Mouse (Mus musculus): ENCODE data around the gene Dnajc9. TPM values are rescaled to one million over a fixed set of nuclear protein-coding genes. Genes with fewer than 3 reads are reported as not detected.

Dnajc9 gene
- polyA plus RNA-seq, 2 experiments, result 76.3 to 94.5 TPM

DNA sequence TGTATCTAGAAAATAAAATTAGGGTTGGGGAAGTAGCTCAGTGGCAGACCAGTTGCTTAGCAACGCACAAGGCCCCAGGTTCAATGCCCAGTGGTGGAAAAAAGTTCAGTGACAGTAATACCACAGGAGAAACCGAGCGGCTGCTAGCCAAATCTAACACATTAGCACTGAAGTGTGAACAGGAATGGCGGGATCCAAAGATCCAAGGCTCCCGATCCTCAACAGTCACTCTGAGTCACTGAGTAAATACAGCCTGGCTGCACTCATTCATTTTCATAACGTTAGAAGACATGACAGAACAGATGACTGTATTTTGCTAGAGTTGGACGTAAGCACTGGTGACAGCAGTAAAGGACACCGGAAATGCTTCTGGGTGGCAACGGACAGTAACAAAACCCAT, 42.8 kb downstream of the Dnajc9 start:
- no peak for DNase-seq (ENCODE audit: low read depth in 3 of 3, low spot score in 3 of 3)
- Histone ChIP-seq H3K9me3 (ENCODE audit: control insufficient read depth, low read length) (no peaks in the 10 kb centered on the region), H3K4me1 (replicated peaks; ENCODE audit: control insufficient read depth in 2 of 2, insufficient read depth in 2 of 2, low read length in 1 of 2) (peaks cover 13% of the 10 kb centered on the region in 2 experiments), H3K27me3 (ENCODE audit: control insufficient read depth, insufficient read depth, low read length) (no peaks in the 10 kb centered on the region), H3K27ac (no peak overlapping the region), H3K36me3 (replicated peaks; ENCODE audit: control insufficient read depth, insufficient read depth, low read depth) (no peaks in the 10 kb centered on the region; the same call in 1 of the 2 replicates), H3K9ac (replicated peaks) (no peak overlapping the region), H3K4me2 (ENCODE audit: low read depth) (no peak overlapping the region), H3K4me3 (ENCODE audit: insufficient read depth in 1 of 2, low read depth in 2 of 2, low read length in 2 of 2) (no peak overlapping the region)
- TF ChIP-seq CTCF (IDR thresholded peaks at IDR 0.05; ENCODE audit: low read depth) (no peak), EP300 (IDR thresholded peaks at IDR 0.05; ENCODE audit: low read depth) (no peak)
- WGBS (ENCODE audit: insufficient replicate concordance), result 84% methylated on average over 9 of the region's 9 CpGs
- no peak for ATAC-seq (ENCODE audit: insufficient read depth)

- no peaks in the 10 kb centered on the region for H3K27me3 ChIP-seq (ENCODE audit: control insufficient read depth, insufficient read depth, low read length)
- no peak for TF ChIP-seq CTCF (IDR thresholded peaks at IDR 0.05; ENCODE audit: low read depth)
- no peak for TF ChIP-seq EP300 (IDR thresholded peaks at IDR 0.05; ENCODE audit: low read depth)
- no peak overlapping the region for H3K9ac ChIP-seq (replicated peaks)
- DNase-seq (ENCODE audit: low read depth in 3 of 3, low spot score in 3 of 3) (peak in 1 of 3 experiments; percentile 51), ATAC-seq (ENCODE audit: insufficient read depth) (no peak)
- H3K9me3 ChIP-seq (ENCODE audit: control insufficient read depth, low read length), result no peaks in the 10 kb centered on the region
- H3K4me3 ChIP-seq (ENCODE audit: insufficient read depth in 1 of 2, low read depth in 2 of 2, low read length in 2 of 2), result peak overlapping the region in 1 of 2 experiments; percentile 28; a peak in 2 of 4 replicates
- WGBS (ENCODE audit: insufficient replicate concordance), result 50% methylated on average over 7 of the region's 7 CpGs
- H3K4me1 ChIP-seq (replicated peaks; ENCODE audit: control insufficient read depth in 2 of 2, insufficient read depth in 2 of 2, low read length in 1 of 2), result peaks cover 0 to 5% of the 10 kb centered on the region in 2 experiments; a peak in 2 of 4 replicates
- H3K4me2 ChIP-seq (ENCODE audit: low read depth), result peak overlapping the region; percentile 49
- H3K27ac ChIP-seq, result no peak overlapping the region
- H3K36me3 ChIP-seq (replicated peaks; ENCODE audit: control insufficient read depth, insufficient read depth, low read depth), result peaks cover 12% of the 10 kb centered on the region
Observed at GRCm38 (mm10) chr14:20340866-20341265, 47.8 kb downstream of the Dnajc9 start.

- Histone ChIP-seq H3K4me1 (replicated peaks; ENCODE audit: control insufficient read depth in 2 of 2, insufficient read depth in 2 of 2, low read length in 1 of 2) (peaks cover 0 to 2% of the 10 kb centered on the region in 2 experiments; a peak in 2 of 4 replicates), H3K27ac (no peak overlapping the region), H3K9me3 (ENCODE audit: control insufficient read depth, low read length) (no peaks in the 10 kb centered on the region), H3K4me3 (ENCODE audit: insufficient read depth in 1 of 2, low read depth in 2 of 2, low read length in 2 of 2) (no peak overlapping the region), H3K36me3 (replicated peaks; ENCODE audit: control insufficient read depth, insufficient read depth, low read depth) (peaks cover 17% of the 10 kb centered on the region), H3K27me3 (ENCODE audit: control insufficient read depth, insufficient read depth, low read length) (no peaks in the 10 kb centered on the region), H3K4me2 (ENCODE audit: low read depth) (peak overlapping the region; percentile 49; the same call in 1 of the 2 replicates), H3K9ac (replicated peaks) (no peak overlapping the region)
- WGBS (ENCODE audit: insufficient replicate concordance), result 80% methylated on average over 8 of the region's 8 CpGs
- TF ChIP-seq CTCF (IDR thresholded peaks at IDR 0.05; ENCODE audit: low read depth) (peak; percentile 74), EP300 (IDR thresholded peaks at IDR 0.05; ENCODE audit: low read depth) (no peak)
- no peak for ATAC-seq (ENCODE audit: insufficient read depth)
- DNase-seq (ENCODE audit: low read depth in 3 of 3, low spot score in 3 of 3), result peak in 2 of 3 experiments; percentile 28 to 40
Observed at GRCm38 (mm10) chr14:20340149-20340548, 48.6 kb downstream of the Dnajc9 start.

DNA sequence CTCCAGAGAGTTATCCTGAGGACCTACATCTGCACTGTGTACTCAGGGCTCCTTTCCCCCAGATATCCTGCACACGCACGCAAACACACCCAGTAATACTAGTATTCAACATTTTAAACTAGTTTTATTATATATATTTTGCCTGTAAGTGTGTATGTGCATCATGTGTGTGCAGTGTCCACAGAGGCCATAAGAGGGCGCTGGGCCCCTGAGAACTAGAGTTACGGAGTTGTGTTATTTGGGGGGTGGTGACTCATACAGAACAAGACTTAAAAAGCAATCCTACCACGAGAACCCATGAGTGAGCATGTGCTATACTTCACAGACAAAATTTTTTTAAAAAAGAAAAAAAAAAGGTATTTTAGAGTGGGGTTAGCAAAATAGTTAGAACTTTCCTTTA, 49.3 kb downstream of the Dnajc9 start:
- no peaks in the 10 kb centered on the region for H3K4me1 ChIP-seq (replicated peaks; ENCODE audit: control insufficient read depth in 2 of 2, insufficient read depth in 2 of 2, low read length in 1 of 2)
- peaks cover 17% of the 10 kb centered on the region for H3K36me3 ChIP-seq (replicated peaks; ENCODE audit: control insufficient read depth, insufficient read depth, low read depth)
- WGBS (ENCODE audit: insufficient replicate concordance), result 73% methylated on average over 5 of the region's 5 CpGs
- H3K9me3 ChIP-seq (ENCODE audit: control insufficient read depth, low read length), result no peaks in the 10 kb centered on the region
- H3K27me3 ChIP-seq (ENCODE audit: control insufficient read depth, insufficient read depth, low read length), result no peaks in the 10 kb centered on the region
- ATAC-seq (ENCODE audit: insufficient read depth) (no peak), DNase-seq (ENCODE audit: low read depth in 3 of 3, low spot score in 3 of 3) (no peak)
- no peak overlapping the region for H3K4me3 ChIP-seq (ENCODE audit: insufficient read depth in 1 of 2, low read depth in 2 of 2, low read length in 2 of 2)
- no peak overlapping the region for H3K4me2 ChIP-seq (ENCODE audit: low read depth)
- H3K9ac ChIP-seq (replicated peaks), result no peak overlapping the region
- no peak for TF ChIP-seq EP300 (IDR thresholded peaks at IDR 0.05; ENCODE audit: low read depth)
- no peak for TF ChIP-seq CTCF (IDR thresholded peaks at IDR 0.05; ENCODE audit: low read depth)
- H3K27ac ChIP-seq, result no peak overlapping the region

Other genes with a start within 250 kb of the Dnajc9 start
- gene Kcnk5, start 207.1 kb downstream of the Dnajc9 start, polyA plus RNA-seq (2012; rRNA removed), result 3.1 and 3.2 TPM in 2 replicates
- gene Kcnk5, start 207.1 kb downstream of the Dnajc9 start, polyA plus RNA-seq (2014; fragmentation: Nextera tagmentation; extraction: Ambion mirVana), result 3.6 and 4.1 TPM in 2 replicates
- 5.4 and 8.5 TPM in 2 replicates for gene Kcnk16, start 119.7 kb downstream of the Dnajc9 start, polyA plus RNA-seq (2012; rRNA removed)
- gene Kcnk16, start 119.7 kb downstream of the Dnajc9 start, polyA plus RNA-seq (2014; fragmentation: Nextera tagmentation; extraction: Ambion mirVana), result 8.8 and 10.5 TPM in 2 replicates
- gene Nudt13, start 94.2 kb downstream of the Dnajc9 start, polyA plus RNA-seq (2012; rRNA removed), result 5.1 and 6.1 TPM in 2 replicates
- 2.6 and 4.8 TPM in 2 replicates for gene Nudt13, start 94.2 kb downstream of the Dnajc9 start, polyA plus RNA-seq (2014; fragmentation: Nextera tagmentation; extraction: Ambion mirVana)
- gene Ecd, start 40.8 kb downstream of the Dnajc9 start, polyA plus RNA-seq (2012; rRNA removed), result 12.4 and 15.6 TPM in 2 replicates
- 25.8 and 28.9 TPM in 2 replicates for gene Ecd, start 40.8 kb downstream of the Dnajc9 start, polyA plus RNA-seq (2014; fragmentation: Nextera tagmentation; extraction: Ambion mirVana)
- gene Fam149b, start 40.7 kb downstream of the Dnajc9 start, polyA plus RNA-seq (2012; rRNA removed), result 6.6 and 7.4 TPM in 2 replicates
- 6.8 and 8.2 TPM in 2 replicates for gene Fam149b, start 40.7 kb downstream of the Dnajc9 start, polyA plus RNA-seq (2014; fragmentation: Nextera tagmentation; extraction: Ambion mirVana)
- 19.0 and 22.9 TPM in 2 replicates for gene Mrps16, start 4.7 kb upstream of the Dnajc9 start, polyA plus RNA-seq (2012; rRNA removed)
- 58.1 and 61.0 TPM in 2 replicates for gene Mrps16, start 4.7 kb upstream of the Dnajc9 start, polyA plus RNA-seq (2014; fragmentation: Nextera tagmentation; extraction: Ambion mirVana)
- 0.01 and 0.03 TPM in 2 replicates for gene Cfap70, start 63.3 kb upstream of the Dnajc9 start, polyA plus RNA-seq (2012; rRNA removed)
- gene Cfap70, start 63.3 kb upstream of the Dnajc9 start, polyA plus RNA-seq (2014; fragmentation: Nextera tagmentation; extraction: Ambion mirVana), result 0.08 and 0.28 TPM in 2 replicates
- gene Anxa7, start 91.2 kb upstream of the Dnajc9 start, polyA plus RNA-seq (2012; rRNA removed), result 28.7 and 36.6 TPM in 2 replicates
- 41.6 and 43.6 TPM in 2 replicates for gene Anxa7, start 91.2 kb upstream of the Dnajc9 start, polyA plus RNA-seq (2014; fragmentation: Nextera tagmentation; extraction: Ambion mirVana)
- gene Mss51, start 108.0 kb upstream of the Dnajc9 start, polyA plus RNA-seq (2012; rRNA removed), result 1.1 and 1.6 TPM in 2 replicates
- gene Mss51, start 108.0 kb upstream of the Dnajc9 start, polyA plus RNA-seq (2014; fragmentation: Nextera tagmentation; extraction: Ambion mirVana), result 0.29 and 0.67 TPM in 2 replicates
- 18.0 and 22.7 TPM in 2 replicates for gene Ppp3cb, start 157.7 kb upstream of the Dnajc9 start, polyA plus RNA-seq (2012; rRNA removed)
- 21.6 and 24.8 TPM in 2 replicates for gene Ppp3cb, start 157.7 kb upstream of the Dnajc9 start, polyA plus RNA-seq (2014; fragmentation: Nextera tagmentation; extraction: Ambion mirVana)